Mouse (Mus musculus): Measurements from ENCODE around the gene Atp6v0a2. TPM values are rescaled to one million over a fixed set of nuclear protein-coding genes. Genes with fewer than 3 reads are reported as not detected.

Gene Atp6v0a2
- polyA plus RNA-seq, 1 experiment from 2014 or later, result 50.7 TPM

Other genes with a start within 250 kb of the Atp6v0a2 start
- gene Sbno1, start 202.6 kb upstream of the Atp6v0a2 start, polyA plus RNA-seq (2016; fragmentation: Nextera tagmentation; extraction: Ambion mirVana), result 82.8 and 93.6 TPM in 2 replicates
- gene Kmt5a, start 188.6 kb upstream of the Atp6v0a2 start, polyA plus RNA-seq (2016; fragmentation: Nextera tagmentation; extraction: Ambion mirVana), result 52.3 and 71.3 TPM in 2 replicates
- gene Rilpl2, start 150.2 kb upstream of the Atp6v0a2 start, polyA plus RNA-seq (2016; fragmentation: Nextera tagmentation; extraction: Ambion mirVana), result 26.8 and 31.1 TPM in 2 replicates
- gene Snrnp35, start 145.4 kb upstream of the Atp6v0a2 start, polyA plus RNA-seq (2016; fragmentation: Nextera tagmentation; extraction: Ambion mirVana), result 30.8 and 32.2 TPM in 2 replicates
- gene Rilpl1, start 97.2 kb upstream of the Atp6v0a2 start, polyA plus RNA-seq (2016; fragmentation: Nextera tagmentation; extraction: Ambion mirVana), result 25.2 and 26.1 TPM in 2 replicates
- 501 and 540 TPM in 2 replicates for gene Tmed2, start 87.9 kb upstream of the Atp6v0a2 start, polyA plus RNA-seq (2016; fragmentation: Nextera tagmentation; extraction: Ambion mirVana)
- 17.0 and 18.0 TPM in 2 replicates for gene Ddx55, start 75.7 kb upstream of the Atp6v0a2 start, polyA plus RNA-seq (2016; fragmentation: Nextera tagmentation; extraction: Ambion mirVana)
- gene Eif2b1, start 49.4 kb upstream of the Atp6v0a2 start, polyA plus RNA-seq (2016; fragmentation: Nextera tagmentation; extraction: Ambion mirVana), result 89.6 and 98.8 TPM in 2 replicates
- 115 TPM in 2 replicates for gene Gtf2h3, start 49.4 kb upstream of the Atp6v0a2 start, polyA plus RNA-seq (2016; fragmentation: Nextera tagmentation; extraction: Ambion mirVana)
- gene Dnah10, start 96.5 kb downstream of the Atp6v0a2 start, polyA plus RNA-seq (2016; fragmentation: Nextera tagmentation; extraction: Ambion mirVana), result 0.01 and 0.06 TPM in 2 replicates
- 6.1 and 8.1 TPM in 2 replicates for gene Ccdc92, start 233.8 kb downstream of the Atp6v0a2 start, polyA plus RNA-seq (2016; fragmentation: Nextera tagmentation; extraction: Ambion mirVana)
- 150 and 157 TPM in 2 replicates for gene Zfp664, start 234.1 kb downstream of the Atp6v0a2 start, polyA plus RNA-seq (2016; fragmentation: Nextera tagmentation; extraction: Ambion mirVana)

All from limb, embryonic 10.5 days (tissue).